Mouse (Mus musculus): ENCODE results near the gene Tst. TPM values are rescaled to one million over a fixed set of nuclear protein-coding genes. Genes with fewer than 3 reads are reported as not detected.

Gene Tst
- polyA plus RNA-seq, 1 experiment from 2014 or later = 18.9 TPM

- H3K9me3 ChIP-seq (ENCODE audit: control insufficient read depth, low read length) = no peaks in the 10 kb centered on the region
- ATAC-seq (ENCODE audit: insufficient number of reproducible peaks, insufficient read depth, low FRiP score, low read depth) = no peak
- no peak overlapping the region for H3K4me3 ChIP-seq (ENCODE audit: control insufficient read depth in 1 of 2, insufficient read depth in 1 of 2, low read depth in 1 of 2, low read length in 2 of 2)
- no peak overlapping the region for H3K27ac ChIP-seq (replicated peaks in 1 of 2; ENCODE audit: control insufficient read depth in 1 of 2, insufficient read depth in 1 of 2, low read depth in 2 of 2, low read length in 2 of 2)
- no peak overlapping the region for H3K4me2 ChIP-seq (ENCODE audit: low read length)
- H3K9ac ChIP-seq (ENCODE audit: low read length) = no peak overlapping the region
- H3K36me3 ChIP-seq (ENCODE audit: control insufficient read depth, insufficient read depth, low read length) = no peaks in the 10 kb centered on the region
- H3K27me3 ChIP-seq (ENCODE audit: control insufficient read depth, insufficient read depth, low read length) = no peaks in the 10 kb centered on the region
- no peaks in the 10 kb centered on the region for H3K4me1 ChIP-seq (ENCODE audit: control insufficient read depth in 2 of 2, insufficient read depth in 2 of 2, low read length in 2 of 2)
- 0% methylated on average over 1 of the region's 1 CpGs for WGBS
These were observed 50.7 kb downstream of the Tst start for GRCm38 (mm10) chr15:78354958-78355357.

GRCm38 (mm10) chr15:78351586-78352165, 54.0 kb downstream of the Tst start:
- Histone ChIP-seq H3K4me1 (ENCODE audit: control insufficient read depth in 2 of 2, insufficient read depth in 2 of 2, low read length in 2 of 2) (no peaks in the 10 kb centered on the region), H3K4me2 (ENCODE audit: low read length) (no peak overlapping the region), H3K4me3 (ENCODE audit: control insufficient read depth in 1 of 2, insufficient read depth in 1 of 2, low read depth in 1 of 2, low read length in 2 of 2) (no peak overlapping the region), H3K9ac (ENCODE audit: low read length) (no peak overlapping the region), H3K9me3 (ENCODE audit: control insufficient read depth, low read length) (no peaks in the 10 kb centered on the region), H3K36me3 (ENCODE audit: control insufficient read depth, insufficient read depth, low read length) (no peaks in the 10 kb centered on the region), H3K27me3 (ENCODE audit: control insufficient read depth, insufficient read depth, low read length) (no peaks in the 10 kb centered on the region), H3K27ac (replicated peaks in 1 of 2; ENCODE audit: control insufficient read depth in 1 of 2, insufficient read depth in 1 of 2, low read depth in 2 of 2, low read length in 2 of 2) (no peak overlapping the region)
- ATAC-seq (ENCODE audit: insufficient number of reproducible peaks, insufficient read depth, low FRiP score, low read depth) = no peak
- WGBS = 43% methylated on average over 3 of the region's 3 CpGs

Other genes starting within 250 kb of the Tst start
- gene Ift27, start 231.8 kb downstream of the Tst start, polyA plus RNA-seq (2014; fragmentation: Nextera tagmentation; extraction: Ambion mirVana) = 44.7 and 48.7 TPM in 2 replicates
- 0.71 and 1.7 TPM in 2 replicates for gene Pvalb, start 199.5 kb downstream of the Tst start, polyA plus RNA-seq (2014; fragmentation: Nextera tagmentation; extraction: Ambion mirVana)
- gene Ncf4, start 161.1 kb downstream of the Tst start, polyA plus RNA-seq (2014; fragmentation: Nextera tagmentation; extraction: Ambion mirVana) = 2.2 and 3.3 TPM in 2 replicates
- 0.18 and 0.19 TPM in 2 replicates for gene Csf2rb2, start 100.2 kb downstream of the Tst start, polyA plus RNA-seq (2014; fragmentation: Nextera tagmentation; extraction: Ambion mirVana)
- gene Csf2rb, start 80.2 kb downstream of the Tst start, polyA plus RNA-seq (2014; fragmentation: Nextera tagmentation; extraction: Ambion mirVana) = 0.99 and 1.00 TPM in 2 replicates
- gene Tex33, start 10.0 kb downstream of the Tst start, polyA plus RNA-seq (2014; fragmentation: Nextera tagmentation; extraction: Ambion mirVana) = not detected in 2 replicates
- 1.9 and 2.2 TPM in 2 replicates for gene Mpst, start 509 bp upstream of the Tst start, polyA plus RNA-seq (2014; fragmentation: Nextera tagmentation; extraction: Ambion mirVana)
- 21.2 and 22.0 TPM in 2 replicates for gene Kctd17, start 22.7 kb upstream of the Tst start, polyA plus RNA-seq (2014; fragmentation: Nextera tagmentation; extraction: Ambion mirVana)
- gene Tmprss6, start 62.7 kb upstream of the Tst start, polyA plus RNA-seq (2014; fragmentation: Nextera tagmentation; extraction: Ambion mirVana) = 0.09 TPM in 1 of 2 replicates, not detected in the other
- 0.16 and 0.19 TPM in 2 replicates for gene Il2rb, start 89.4 kb upstream of the Tst start, polyA plus RNA-seq (2014; fragmentation: Nextera tagmentation; extraction: Ambion mirVana)
- 38.4 and 41.1 TPM in 2 replicates for gene C1qtnf6, start 125.5 kb upstream of the Tst start, polyA plus RNA-seq (2014; fragmentation: Nextera tagmentation; extraction: Ambion mirVana)
- gene Sstr3, start 138.8 kb upstream of the Tst start, polyA plus RNA-seq (2014; fragmentation: Nextera tagmentation; extraction: Ambion mirVana) = not detected in 2 replicates
- 8.1 and 10.0 TPM in 2 replicates for gene Rac2, start 166.9 kb upstream of the Tst start, polyA plus RNA-seq (2014; fragmentation: Nextera tagmentation; extraction: Ambion mirVana)
- 2.4 and 3.3 TPM in 2 replicates for gene Cyth4, start 191.1 kb upstream of the Tst start, polyA plus RNA-seq (2014; fragmentation: Nextera tagmentation; extraction: Ambion mirVana)

Measured in heart, embryonic 14.5 days (tissue).